In the genomic region with DNA sequence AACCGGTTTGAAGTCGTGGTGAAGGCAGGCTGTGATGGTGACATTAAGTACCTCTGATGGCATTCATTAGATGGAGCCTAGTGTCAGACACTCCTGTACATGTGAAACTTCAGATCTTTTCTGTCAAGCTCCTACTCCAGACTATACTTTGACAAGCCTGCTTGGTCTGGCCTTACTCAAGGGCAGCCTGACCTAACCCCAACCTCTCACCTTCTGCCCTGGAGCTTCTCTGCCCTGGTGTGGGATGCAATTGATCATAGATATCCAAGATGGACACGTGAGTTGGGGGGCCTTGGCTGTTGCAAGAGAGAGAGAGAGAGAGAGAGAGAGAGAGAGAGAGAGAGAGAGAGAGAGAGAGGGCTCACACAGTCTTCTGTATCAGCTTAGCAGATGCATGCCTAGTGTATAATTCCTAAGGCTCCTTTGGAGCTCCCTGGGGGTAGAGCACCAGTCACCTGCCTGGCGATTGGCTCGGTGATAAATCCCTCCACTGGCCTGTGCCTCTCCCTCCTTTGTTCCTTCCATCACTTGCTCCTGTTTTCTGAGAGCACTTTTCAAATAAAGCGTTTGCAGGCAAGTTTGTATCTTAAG, we compare ENCODE assay signal across 22 mouse cellular contexts.
DNase-seq lines count a peak whose midpoint lies in the region; ATAC-seq lines count a peak whose summit lies in the region.
"Had no signal": no experiment of that assay in that cellular context is flagged by ENCODE, and none has a peak within 500 bp of the region (broad histone marks: within the 10 kb centered on the region; RNA-seq: fewer than 3 reads in every experiment).

No protein-coding gene starts in this region.

- no peaks in the 10 kb centered on the region for H3K27me3 ChIP-seq in heart, embryonic 10.5 days (ENCODE audit: insufficient read depth, poor library complexity, severe bottlenecking)
- H3K27me3 ChIP-seq in intestine, embryonic 15.5 days (replicated peaks) = no peaks in the 10 kb centered on the region
- no peaks in the 10 kb centered on the region for H3K27me3 ChIP-seq in stomach, embryonic 14.5 days (ENCODE audit: control insufficient read depth, insufficient read depth, low read length)
- H3K27me3 ChIP-seq: embryonic facial prominence, embryonic 13.5 days; forebrain, embryonic 12.5 days; heart, embryonic 12.5 days; Patski had no signal

- H3K4me1 ChIP-seq in heart, embryonic 10.5 days = peaks cover 38% of the 10 kb centered on the region
- peaks cover 28% of the 10 kb centered on the region; the same call in 1 of the 2 replicates for H3K4me1 ChIP-seq in intestine, embryonic 15.5 days (replicated peaks)
- peaks cover 41% of the 10 kb centered on the region; the same call in 1 of the 2 replicates for H3K4me1 ChIP-seq in stomach, embryonic 14.5 days (ENCODE audit: control insufficient read depth, insufficient read depth, low read length)

- peak; percentile 17 for DNase-seq in heart, adult 11 months
- no peak for DNase-seq in heart, embryonic 10.5 days (ENCODE audit: low spot score)
- peak; percentile 58 for DNase-seq in yolk sac, embryonic 10.5 days (ENCODE audit: low spot score)
- DNase-seq in frontal cortex, postnatal 25 days (ENCODE audit: low spot score in 2 of 2) = no peak
- DNase-seq in urinary bladder, postnatal 10 days (ENCODE audit: low spot score) = no peak
- DNase-seq: adrenal gland, postnatal 14 days; cerebellum, adult 11-12 months; cerebellum, adult 9-10 months; cerebellum, postnatal 25 days; gastrocnemius, adult 2 months; gastrocnemius, postnatal 36 days; heart, adult 18-20 months had no signal

- H3K27ac ChIP-seq in heart, embryonic 10.5 days = no peak overlapping the region
- H3K27ac ChIP-seq in intestine, embryonic 15.5 days = peak overlapping the region; percentile 60
- H3K27ac ChIP-seq in stomach, embryonic 14.5 days (ENCODE audit: low read length) = peak overlapping the region; percentile 72
- H3K27ac ChIP-seq: embryonic facial prominence, embryonic 13.5 days; forebrain, embryonic 12.5 days; gastrocnemius, adult 2 months had no signal

- H3K9me3 ChIP-seq in heart, embryonic 10.5 days = no peaks in the 10 kb centered on the region
- H3K9me3 ChIP-seq in intestine, embryonic 15.5 days = no peaks in the 10 kb centered on the region
- H3K9me3 ChIP-seq in stomach, embryonic 14.5 days (ENCODE audit: control insufficient read depth, low read depth, low read length) = no peaks in the 10 kb centered on the region
- H3K9me3 ChIP-seq: embryonic facial prominence, embryonic 13.5 days; forebrain, embryonic 12.5 days; heart, embryonic 12.5 days had no signal

- ATAC-seq in intestine, embryonic 15.5 days = peak; percentile 50; the same call in 1 of the 2 replicates
- no peak for ATAC-seq in stomach, embryonic 14.5 days (ENCODE audit: insufficient number of reproducible peaks, insufficient read depth, low FRiP score, low read depth)
- ATAC-seq: activated CD4-positive, CD25-positive, alpha-beta regulatory T cell, adult 4 months; forebrain, embryonic 16.5 days; hindbrain, embryonic 16.5 days; inflammation-experienced regulatory T-cells, adult 6 months; Patski had no signal

- H3K4me2 ChIP-seq in intestine, embryonic 15.5 days (replicated peaks) = no peak overlapping the region
- H3K4me2 ChIP-seq in stomach, embryonic 14.5 days (replicated peaks; ENCODE audit: low read depth, low read length) = no peak overlapping the region
- H3K4me2 ChIP-seq: embryonic facial prominence, embryonic 13.5 days; forebrain, embryonic 12.5 days; heart, embryonic 12.5 days had no signal

- H3K4me3 ChIP-seq in heart, embryonic 10.5 days = no peak overlapping the region
- H3K4me3 ChIP-seq in intestine, embryonic 15.5 days (replicated peaks) = no peak overlapping the region
- H3K4me3 ChIP-seq in stomach, embryonic 14.5 days (ENCODE audit: low read depth, low read length) = no peak overlapping the region
- H3K4me3 ChIP-seq: embryonic facial prominence, embryonic 13.5 days; forebrain, embryonic 12.5 days; gastrocnemius, adult 2 months; heart, embryonic 12.5 days had no signal

- H3K9ac ChIP-seq in intestine, embryonic 15.5 days = no peak overlapping the region
- H3K9ac ChIP-seq in stomach, embryonic 14.5 days (replicated peaks; ENCODE audit: low read depth, low read length) = no peak overlapping the region
- H3K9ac ChIP-seq: embryonic facial prominence, embryonic 13.5 days; forebrain, embryonic 12.5 days; heart, embryonic 12.5 days had no signal

- H3K36me3 ChIP-seq in heart, embryonic 10.5 days = no peaks in the 10 kb centered on the region
- H3K36me3 ChIP-seq in intestine, embryonic 15.5 days = no peaks in the 10 kb centered on the region
- no peaks in the 10 kb centered on the region for H3K36me3 ChIP-seq in stomach, embryonic 14.5 days (ENCODE audit: control insufficient read depth, insufficient read depth, low read length)
- H3K36me3 ChIP-seq: embryonic facial prominence, embryonic 13.5 days; forebrain, embryonic 12.5 days; heart, embryonic 12.5 days had no signal

- 21% methylated on average over 6 of the region's 6 CpGs for WGBS in heart, embryonic 10.5 days
- 22% methylated on average over 6 of the region's 6 CpGs for WGBS in intestine, embryonic 15.5 days
- WGBS in stomach, embryonic 14.5 days = 18% methylated on average over 6 of the region's 6 CpGs

Comparison
In these comparisons a context has a peak if more than half of its experiments do, and no peak if none do; other contexts are left out.
1. DNase-seq: peak in heart, adult 11 months (single experiment) and yolk sac, embryonic 10.5 days (single experiment); none in heart, embryonic 10.5 days (single experiment), frontal cortex, postnatal 25 days (0 of 2) and urinary bladder, postnatal 10 days (single experiment).